Mouse (Mus musculus) kidney, postnatal 0 days (tissue): ENCODE measurements at regions not wholly inside any gene's neighbourhood (a gene's known extent, or its start where the extent isn't known, plus 50 kb on each side); places are given as distances from the start of the nearest gene placed in this dataset.

ENCODE experiments used
- ATAC-seq: fragments of 200-750 bp; cut with Nextera tagmentation; replicated peaks from 2 replicates; pipeline ENCODE4 v1.8.0; 2017; ENCODE audit warnings: low read depth, moderate number of reproducible peaks, moderate TSS enrichment, moderate library complexity; ENCODE audit not compliant: low FRiP score
- DNase-seq: peaks from one replicate; pipeline ENCODE4 v3.0.0-alpha.2; 2016; ENCODE audit warnings: low spot score
- H3K27ac ChIP-seq: fragments of 300-500 bp; sonication (generic); 2 replicates; pipeline ENCODE4 v1.5.1; 2014; ENCODE audit warnings: mild to moderate bottlenecking
- H3K27me3 ChIP-seq: fragments of 300-500 bp; sonication (generic); 2 replicates; pipeline ENCODE4 v1.6.1; 2014; ENCODE audit warnings: low read length, mixed read lengths; ENCODE audit not compliant: insufficient read depth
- H3K36me3 ChIP-seq: fragments of 300-500 bp; sonication (generic); 2 replicates; pipeline ENCODE4 v1.6.1; 2014; ENCODE audit warnings: low read length, mixed read lengths; ENCODE audit not compliant: insufficient read depth
- H3K4me1 ChIP-seq: fragments of 300-500 bp; sonication (generic); replicated peaks from 2 replicates; pipeline ENCODE4 v1.6.1; 2014; ENCODE audit warnings: antibody characterized with exemption, low read length, mixed read lengths; ENCODE audit not compliant: insufficient read depth
- H3K4me2 ChIP-seq: fragments of 300-500 bp; sonication (generic); 2 replicates; pipeline ENCODE4 v1.6.1; 2014; ENCODE audit warnings: mild to moderate bottlenecking, low read length, moderate library complexity, mixed read lengths
- H3K4me3 ChIP-seq: fragments of 300-500 bp; sonication (generic); replicated peaks from 2 replicates; pipeline ENCODE4 v1.5.1; 2014; ENCODE audit warnings: low read depth, low read length
- H3K9ac ChIP-seq: fragments of 300-500 bp; sonication (generic); 2 replicates; pipeline ENCODE4 v1.6.1; 2014; ENCODE audit warnings: low read depth, low read length
- H3K9me3 ChIP-seq: fragments of 300-500 bp; sonication (generic); replicated peaks from 2 replicates; pipeline ENCODE4 v1.6.1; 2016; ENCODE audit warnings: low read length, inconsistent platforms, mixed read lengths
- CTCF ChIP-seq: IDR thresholded peaks from 2 replicates; pipeline ENCODE4 v1.5.1; 2016; ENCODE audit warnings: antibody characterized with exemption, low read depth, mild to moderate bottlenecking, moderate library complexity
- WGBS: fragments of 180-500 bp; shearing (Covaris S2); extraction: QIAGEN DNeasy Blood & Tissue Kit; methylation state at CpG from one replicate; pipeline ENCODE4 v1.1.7; 2014; 5-methylcytosine and 5-hydroxymethylcytosine counted together

GRCm38 (mm10) chr15:61805379-61805778 lies 882.6 kb upstream of the A1bg start:
- ATAC-seq (no peak), DNase-seq (no peak)
- Histone ChIP-seq H3K4me1 (no peaks in the 10 kb centered on the region), H3K9me3 (no peaks in the 10 kb centered on the region), H3K4me2 (no peak overlapping the region), H3K9ac (no peak overlapping the region), H3K27ac (no peak overlapping the region), H3K36me3 (no peaks in the 10 kb centered on the region), H3K27me3 (no peaks in the 10 kb centered on the region), H3K4me3 (no peak overlapping the region)
- no peak for TF ChIP-seq CTCF
- WGBS, result 38% methylated on average over 2 of the region's 2 CpGs

- DNase-seq, result no peak
- H3K27ac ChIP-seq, result no peak overlapping the region
- no peak overlapping the region for H3K4me3 ChIP-seq
- H3K9ac ChIP-seq, result no peak overlapping the region
- no peaks in the 10 kb centered on the region for H3K27me3 ChIP-seq
- TF ChIP-seq CTCF, result no peak
- 76% methylated on average over 4 of the region's 4 CpGs for WGBS
- H3K9me3 ChIP-seq, result no peaks in the 10 kb centered on the region
- H3K4me1 ChIP-seq, result no peaks in the 10 kb centered on the region
- H3K36me3 ChIP-seq, result no peaks in the 10 kb centered on the region
- H3K4me2 ChIP-seq, result no peak overlapping the region
- no peak for ATAC-seq
These were observed 877.3 kb upstream of the A1bg start for GRCm38 (mm10) chr15:61800155-61800554.

- H3K9me3 ChIP-seq, result no peaks in the 10 kb centered on the region
- H3K36me3 ChIP-seq, result no peaks in the 10 kb centered on the region
- no peak for TF ChIP-seq CTCF
- no peak overlapping the region for H3K27ac ChIP-seq
- 70% methylated on average over 1 of the region's 1 CpGs for WGBS
- no peaks in the 10 kb centered on the region for H3K27me3 ChIP-seq
- H3K4me2 ChIP-seq, result no peak overlapping the region
- DNase-seq, result no peak
- no peak overlapping the region for H3K4me3 ChIP-seq
- no peak overlapping the region for H3K9ac ChIP-seq
- no peaks in the 10 kb centered on the region for H3K4me1 ChIP-seq
- no peak for ATAC-seq
These were observed 875.0 kb upstream of the A1bg start for GRCm38 (mm10) chr15:61797827-61798226.

GRCm38 (mm10) chr15:61794506-61794905 lies 871.7 kb upstream of the A1bg start:
- H3K36me3 ChIP-seq, result no peaks in the 10 kb centered on the region
- ATAC-seq (no peak), DNase-seq (peak; percentile 10)
- no peaks in the 10 kb centered on the region for H3K9me3 ChIP-seq
- WGBS, result 60% methylated on average over 3 of the region's 3 CpGs
- no peak overlapping the region for H3K27ac ChIP-seq
- H3K4me3 ChIP-seq, result no peak overlapping the region
- no peaks in the 10 kb centered on the region for H3K27me3 ChIP-seq
- no peak for TF ChIP-seq CTCF
- no peak overlapping the region for H3K4me2 ChIP-seq
- H3K9ac ChIP-seq, result no peak overlapping the region
- H3K4me1 ChIP-seq, result no peaks in the 10 kb centered on the region

GRCm38 (mm10) chr15:61789847-61790562 lies 867.2 kb upstream of the A1bg start:
- Histone ChIP-seq H3K4me1 (no peaks in the 10 kb centered on the region), H3K27me3 (no peaks in the 10 kb centered on the region), H3K27ac (no peak overlapping the region), H3K9ac (no peak overlapping the region), H3K36me3 (no peaks in the 10 kb centered on the region), H3K4me2 (no peak overlapping the region), H3K4me3 (no peak overlapping the region), H3K9me3 (no peaks in the 10 kb centered on the region)
- WGBS, result 53% methylated on average over 7 of the region's 7 CpGs
- no peak for TF ChIP-seq CTCF
- ATAC-seq (no peak), DNase-seq (no peak)

GRCm38 (mm10) chr15:61787046-61787445 lies 864.2 kb upstream of the A1bg start:
- WGBS, result 76% methylated on average over 1 of the region's 1 CpGs
- no peak for DNase-seq
- Histone ChIP-seq H3K36me3 (no peaks in the 10 kb centered on the region), H3K4me2 (no peak overlapping the region), H3K27me3 (no peaks in the 10 kb centered on the region), H3K9ac (no peak overlapping the region), H3K4me3 (no peak overlapping the region), H3K4me1 (no peaks in the 10 kb centered on the region), H3K9me3 (no peaks in the 10 kb centered on the region), H3K27ac (no peak overlapping the region)
- TF ChIP-seq CTCF, result no peak
- ATAC-seq, result no peak

- 78% methylated on average over 2 of the region's 2 CpGs for WGBS
- Histone ChIP-seq H3K4me2 (no peak overlapping the region), H3K36me3 (no peaks in the 10 kb centered on the region), H3K4me3 (no peak overlapping the region), H3K27ac (no peak overlapping the region), H3K27me3 (no peaks in the 10 kb centered on the region), H3K4me1 (no peaks in the 10 kb centered on the region), H3K9me3 (no peaks in the 10 kb centered on the region), H3K9ac (no peak overlapping the region)
- DNase-seq (no peak), ATAC-seq (no peak)
- no peak for TF ChIP-seq CTCF
These were observed 858.7 kb upstream of the A1bg start for GRCm38 (mm10) chr15:61781531-61781930.
